Mouse (Mus musculus) liver, postnatal 0 days (tissue): ENCODE measurements around the gene Tcl1b3.

Experiments
- CTCF ChIP-seq: sonication (generic); IDR thresholded peaks from 2 replicates; pipeline ENCODE4 v1.5.1; 2016; ENCODE audit warnings: antibody characterized with exemption, low read depth
- EP300 ChIP-seq: IDR thresholded peaks from 2 replicates; pipeline ENCODE4 v1.6.1; 2016; ENCODE audit warnings: antibody characterized with exemption, low read depth, mild to moderate bottlenecking

GRCm38 (mm10) chr12:105158842-105159241 lies 32.0 kb upstream of the Tcl1b3 start:
- TF ChIP-seq CTCF = no peak
- no peak for TF ChIP-seq EP300
